In genomic region chr3:75630988-75631615, GRCm38 (mm10) we compare ENCODE assay signal across 31 mouse cellular contexts.
A peak's percentile ranks its signal among the peaks of the same experiment; 100 is the strongest.
DNase-seq lines count a peak whose midpoint lies in the region; ATAC-seq lines count a peak whose summit lies in the region.
"Had no signal": no experiment of that assay in that cellular context is flagged by ENCODE, and none has a peak within 500 bp of the region (broad histone marks: within the 10 kb centered on the region; RNA-seq: fewer than 3 reads in every experiment).

No protein-coding gene starts in this region.

- intact Hi-C loops in left cerebral cortex, postnatal 4 days (cut with DNase I) = no loop called here

- no peak overlapping the region for H3K9ac ChIP-seq in lung, embryonic 15.5 days
- no peak overlapping the region for H3K9ac ChIP-seq in forebrain, embryonic 12.5 days
- H3K9ac ChIP-seq: embryonic facial prominence, embryonic 12.5 days; forebrain, postnatal 0 days; heart, embryonic 15.5 days; hindbrain, embryonic 12.5 days; intestine, embryonic 15.5 days; limb, embryonic 15.5 days; liver, embryonic 13.5 days; midbrain, embryonic 12.5 days; neural tube, embryonic 12.5 days had no signal

- DNase-seq in frontal cortex, postnatal 14 days (ENCODE audit: low spot score in 2 of 2) = no peak
- DNase-seq in lung, postnatal 36 days = peak; percentile 72
- no peak for DNase-seq in left cerebral cortex, postnatal 4 days
- DNase-seq: adrenal gland, postnatal 14 days; cerebellum, adult 9-10 months; embryo, embryonic 11 days; forebrain, postnatal 0 days; gastrocnemius, postnatal 14 days; heart, postnatal 36 days; kidney, adult 2 months; kidney, postnatal 4 days; layer of hippocampus, postnatal 36 days; liver, embryonic 13.5 days had no signal

- H3K36me3 ChIP-seq in lung, embryonic 15.5 days = no peaks in the 10 kb centered on the region
- H3K36me3 ChIP-seq in forebrain, embryonic 12.5 days (replicated peaks) = no peaks in the 10 kb centered on the region
- H3K36me3 ChIP-seq: embryonic facial prominence, embryonic 12.5 days; heart, embryonic 10.5 days; heart, embryonic 15.5 days; hindbrain, embryonic 12.5 days; intestine, embryonic 15.5 days; limb, embryonic 15.5 days; liver, embryonic 13.5 days; midbrain, embryonic 12.5 days; neural tube, embryonic 12.5 days had no signal

- H3K27ac ChIP-seq in brown adipose tissue, adult 24 weeks (replicated peaks; ENCODE audit: low read depth, low read length) = peak overlapping the region; percentile 17; the same call in 1 of the 2 replicates
- no peak overlapping the region for H3K27ac ChIP-seq in lung, embryonic 15.5 days
- no peak overlapping the region for H3K27ac ChIP-seq in forebrain, embryonic 12.5 days
- H3K27ac ChIP-seq: embryonic facial prominence, embryonic 12.5 days; heart, embryonic 10.5 days; heart, embryonic 15.5 days; hindbrain, embryonic 12.5 days; hindbrain, postnatal 0 days; intestine, embryonic 15.5 days; kidney, postnatal 0 days; limb, embryonic 15.5 days; liver, embryonic 13.5 days; midbrain, embryonic 12.5 days; neural tube, embryonic 12.5 days had no signal

- no peaks in the 10 kb centered on the region for H3K9me3 ChIP-seq in lung, embryonic 15.5 days
- H3K9me3 ChIP-seq in forebrain, embryonic 12.5 days = no peaks in the 10 kb centered on the region
- H3K9me3 ChIP-seq: embryonic facial prominence, embryonic 12.5 days; heart, embryonic 10.5 days; heart, embryonic 15.5 days; hindbrain, embryonic 12.5 days; intestine, embryonic 15.5 days; limb, embryonic 15.5 days; liver, embryonic 13.5 days; megakaryocyte, embryonic 14.5 days; midbrain, embryonic 12.5 days; neural tube, embryonic 12.5 days had no signal

- no peaks in the 10 kb centered on the region for H3K27me3 ChIP-seq in lung, embryonic 15.5 days
- no peaks in the 10 kb centered on the region for H3K27me3 ChIP-seq in forebrain, embryonic 12.5 days
- H3K27me3 ChIP-seq: CH12.LX; embryonic facial prominence, embryonic 12.5 days; heart, embryonic 15.5 days; hindbrain, embryonic 12.5 days; intestine, embryonic 15.5 days; limb, embryonic 15.5 days; liver, embryonic 13.5 days; megakaryocyte, embryonic 14.5 days; midbrain, embryonic 12.5 days; neural tube, embryonic 12.5 days had no signal

- 53% methylated on average over 4 of the region's 4 CpGs for WGBS in lung, embryonic 15.5 days
- whole genome bisulfite sequencing in forebrain, embryonic 12.5 days = 78% methylated on average over 4 of the region's 4 CpGs

- peak; percentile 72 for ATAC-seq in frontal cortex, adult (ENCODE audit: low TSS enrichment)
- peak; percentile 35; the same call in 1 of the 2 replicates for ATAC-seq in lung, embryonic 15.5 days (ENCODE audit: borderline replicate concordance, extremely low read depth, low FRiP score, low TSS enrichment)
- no peak for ATAC-seq in erythroblast, adult 5-6 weeks (replicated peaks; ENCODE audit: low FRiP score, poor library complexity, severe bottlenecking)
- no peak for ATAC-seq in forebrain, embryonic 12.5 days (ENCODE audit: low FRiP score)
- ATAC-seq: forebrain, postnatal 0 days; intestine, embryonic 15.5 days had no signal

- no peaks in the 10 kb centered on the region for H3K4me1 ChIP-seq in brown adipose tissue, adult 24 weeks (ENCODE audit: control insufficient read depth, insufficient read depth, insufficient read length, low read length)
- no peaks in the 10 kb centered on the region for H3K4me1 ChIP-seq in lung, embryonic 15.5 days
- no peaks in the 10 kb centered on the region for H3K4me1 ChIP-seq in forebrain, embryonic 12.5 days
- H3K4me1 ChIP-seq: heart, embryonic 10.5 days; heart, embryonic 15.5 days; intestine, embryonic 15.5 days; liver, embryonic 13.5 days; midbrain, embryonic 12.5 days had no signal

- no peak overlapping the region for H3K4me2 ChIP-seq in lung, embryonic 15.5 days
- H3K4me2 ChIP-seq in forebrain, embryonic 12.5 days = no peak overlapping the region
- H3K4me2 ChIP-seq: embryonic facial prominence, embryonic 12.5 days; heart, embryonic 15.5 days; hindbrain, embryonic 12.5 days; intestine, embryonic 15.5 days; limb, embryonic 15.5 days; liver, embryonic 13.5 days; midbrain, embryonic 12.5 days; neural tube, embryonic 12.5 days had no signal

- no peak overlapping the region for H3K4me3 ChIP-seq in brown adipose tissue, adult 24 weeks (ENCODE audit: insufficient read depth, low read depth, low read length)
- no peak overlapping the region for H3K4me3 ChIP-seq in lung, embryonic 15.5 days
- no peak overlapping the region for H3K4me3 ChIP-seq in forebrain, embryonic 12.5 days (replicated peaks)
- H3K4me3 ChIP-seq: embryonic facial prominence, embryonic 12.5 days; heart, embryonic 10.5 days; heart, embryonic 15.5 days; hindbrain, embryonic 12.5 days; intestine, embryonic 15.5 days; limb, embryonic 15.5 days; liver, embryonic 13.5 days; megakaryocyte, embryonic 14.5 days; midbrain, embryonic 12.5 days; myocyte; neural tube, embryonic 12.5 days had no signal

Comparison
In these comparisons a context has a peak if more than half of its experiments do, and no peak if none do; other contexts are left out.
1. ATAC-seq: peak in frontal cortex, adult (single experiment) and lung, embryonic 15.5 days (single experiment); none in erythroblast, adult 5-6 weeks (single experiment) and forebrain, embryonic 12.5 days (single experiment).